Mouse (Mus musculus) macrophage (primary cell): Measurements from ENCODE around the gene Unc45a. TPM values are rescaled to one million over a fixed set of nuclear protein-coding genes. Genes with fewer than 3 reads are reported as not detected.

Experiments
- H3K27ac ChIP-seq: fragments of 350-480 bp; formaldehyde crosslinking; 2 replicates; pipeline ENCODE4 v1.9.0; 2021
- H3K36me3 ChIP-seq: fragments of 350-480 bp; formaldehyde crosslinking; 2 replicates; pipeline ENCODE4 v1.9.0; 2021; ENCODE audit errors: inconsistent target
- H3K4me3 ChIP-seq: fragments of 350-480 bp; formaldehyde crosslinking; 2 replicates; pipeline ENCODE4 v1.9.0; 2021; ENCODE audit errors: inconsistent target
- H3K79me2 ChIP-seq: fragments of 350-480 bp; formaldehyde crosslinking; 2 replicates; pipeline ENCODE4 v1.9.0; 2021; ENCODE audit errors: inconsistent target
- WGBS: methylation state at CpG from one replicate; pipeline ENCODE4 v1.1.7; 2026; ENCODE audit warnings: inconsistent platforms; ENCODE audit not compliant: missing documents; 5-methylcytosine and 5-hydroxymethylcytosine counted together
- polyA plus RNA-seq: library from polyadenylated mRNA; stranded (reverse); fragments of 250-400 nt; gene quantifications from 3 replicates; pipeline ENCODE4 v1.2.4, GENCODE M21; 2018; ENCODE audit warnings: inconsistent platforms
- total RNA-seq, 78 experiments: library from RNA; depleted of rRNA; stranded (reverse); fragments of 250-400 nt; gene quantifications; 1 replicate in 9 of 78; 2 replicates in 24 of 78; 3 replicates in 43 of 78; 4 replicates in 2 of 78; pipeline ENCODE4 v1.2.4; 2018; ENCODE audit warnings: inconsistent platforms in 56 of 78

Gene Unc45a
- total RNA-seq (2018; cell fraction: chromatin; rRNA removed): 10 to 100 TPM; 18.0 to 61.1 (median 36.9) TPM
- total RNA-seq (2018; cell fraction: cytosol; rRNA removed): 10 to 100 TPM; 11.1 to 24.4 (median 17.7) TPM
- total RNA-seq (2018; cell fraction: nucleus; rRNA removed): 10 to 100 TPM; 15.6 to 55.1 (median 26.9) TPM
- polyA plus RNA-seq: 14.3 to 19.5 TPM (median 16.2 TPM) in 3 replicates

- H3K4me3 ChIP-seq: peak within 1 kb of the TSS; percentile 55
- 3% methylated on average over 11 of the region's 11 CpGs for WGBS
- peak within 1 kb of the TSS; percentile 38 for H3K27ac ChIP-seq
- H3K36me3 ChIP-seq: peaks cover 14% of the 10 kb centered on the region
- no peaks in the 10 kb centered on the region for H3K79me2 ChIP-seq
Observed at GRCm38 (mm10) chr7:80340793-80341192, at the start of gene Unc45a. Gene Unc45a (minus strand): TSS chr7:80341005.

GRCm38 (mm10) chr7:80387633-80388543 is 47.1 kb upstream of the Unc45a start, which contains the start of gene Fes:
Gene Fes (minus strand): TSS chr7:80387946.
- Histone ChIP-seq H3K27ac (peak within 1 kb of the TSS; percentile 100), H3K79me2 (peaks cover 88% of the 10 kb centered on the region), H3K36me3 (peaks cover 49% of the 10 kb centered on the region), H3K4me3 (peak within 1 kb of the TSS; percentile 93)
- WGBS: 2% methylated on average over 32 of the region's 33 CpGs

GRCm38 (mm10) chr7:80387033-80387632 is 46.3 kb upstream of the Unc45a start:
- 2% methylated on average over 16 of the region's 17 CpGs for WGBS
- Histone ChIP-seq H3K4me3 (peak overlapping the region; percentile 93), H3K36me3 (peaks cover 49% of the 10 kb centered on the region), H3K27ac (peak overlapping the region; percentile 100), H3K79me2 (peaks cover 88% of the 10 kb centered on the region)

GRCm38 (mm10) chr7:80386235-80386930 is 45.6 kb upstream of the Unc45a start:
- Histone ChIP-seq H3K36me3 (peaks cover 49% of the 10 kb centered on the region), H3K79me2 (peaks cover 88% of the 10 kb centered on the region), H3K27ac (peak overlapping the region; percentile 100), H3K4me3 (peak overlapping the region; percentile 93)
- 2% methylated on average over 18 of the region's 18 CpGs for WGBS

- 87% methylated on average over 11 of the region's 11 CpGs for WGBS
- H3K27ac ChIP-seq: no peak overlapping the region
- peaks cover 74% of the 10 kb centered on the region for H3K36me3 ChIP-seq
- peaks cover 61% of the 10 kb centered on the region for H3K79me2 ChIP-seq
- H3K4me3 ChIP-seq: no peak overlapping the region
Observed at GRCm38 (mm10) chr7:80382919-80383318, 42.1 kb upstream of the Unc45a start.

- WGBS: 79% methylated on average over 13 of the region's 13 CpGs
- H3K27ac ChIP-seq: no peak overlapping the region
- H3K79me2 ChIP-seq: peaks cover 39% of the 10 kb centered on the region
- H3K36me3 ChIP-seq: peaks cover 78% of the 10 kb centered on the region
- no peak overlapping the region for H3K4me3 ChIP-seq
Observed at GRCm38 (mm10) chr7:80379531-80379930, 38.7 kb upstream of the Unc45a start.

GRCm38 (mm10) chr7:80377471-80377870 is 36.7 kb upstream of the Unc45a start:
- 43% methylated on average over 6 of the region's 6 CpGs for WGBS
- Histone ChIP-seq H3K27ac (no peak overlapping the region), H3K4me3 (no peak overlapping the region), H3K79me2 (peaks cover 18% of the 10 kb centered on the region; the same call in 1 of the 2 replicates), H3K36me3 (peaks cover 58% of the 10 kb centered on the region)

- H3K36me3 ChIP-seq: peaks cover 45% of the 10 kb centered on the region
- WGBS: 83% methylated on average over 10 of the region's 10 CpGs
- peaks cover 6% of the 10 kb centered on the region; the same call in 1 of the 2 replicates for H3K79me2 ChIP-seq
- H3K4me3 ChIP-seq: no peak overlapping the region
- H3K27ac ChIP-seq: no peak overlapping the region
Observed at GRCm38 (mm10) chr7:80376192-80376591, 35.4 kb upstream of the Unc45a start.

GRCm38 (mm10) chr7:80375376-80376039 is 34.7 kb upstream of the Unc45a start:
- Histone ChIP-seq H3K4me3 (no peak overlapping the region), H3K27ac (peak overlapping the region; percentile 13; the same call in 1 of the 2 replicates), H3K79me2 (peaks cover under 1% of the 10 kb centered on the region; the same call in 1 of the 2 replicates), H3K36me3 (peaks cover 38% of the 10 kb centered on the region)
- WGBS: 19% methylated on average over 8 of the region's 9 CpGs

GRCm38 (mm10) chr7:80374733-80375132 is 33.9 kb upstream of the Unc45a start:
- Histone ChIP-seq H3K27ac (no peak overlapping the region), H3K4me3 (no peak overlapping the region), H3K36me3 (peaks cover 30% of the 10 kb centered on the region), H3K79me2 (no peaks in the 10 kb centered on the region; the same call in 1 of the 2 replicates)
- 88% methylated on average over 3 of the region's 3 CpGs for WGBS

- Histone ChIP-seq H3K4me3 (no peak overlapping the region), H3K36me3 (peaks cover 26% of the 10 kb centered on the region), H3K27ac (no peak overlapping the region), H3K79me2 (no peaks in the 10 kb centered on the region)
- WGBS: 57% methylated on average over 3 of the region's 3 CpGs
Observed at GRCm38 (mm10) chr7:80374280-80374679, 33.5 kb upstream of the Unc45a start.

- Histone ChIP-seq H3K4me3 (no peak overlapping the region), H3K36me3 (peaks cover 21% of the 10 kb centered on the region), H3K79me2 (no peaks in the 10 kb centered on the region), H3K27ac (no peak overlapping the region)
- 22% methylated on average over 12 of the region's 12 CpGs for WGBS
Observed at GRCm38 (mm10) chr7:80373850-80374249, 33.0 kb upstream of the Unc45a start.

- 40% methylated on average over 4 of the region's 4 CpGs for WGBS
- H3K27ac ChIP-seq: no peak overlapping the region
- H3K79me2 ChIP-seq: no peaks in the 10 kb centered on the region
- H3K36me3 ChIP-seq: peaks cover 17% of the 10 kb centered on the region
- H3K4me3 ChIP-seq: no peak overlapping the region
Observed at GRCm38 (mm10) chr7:80373352-80373751, 32.5 kb upstream of the Unc45a start.

GRCm38 (mm10) chr7:80372667-80373066 is 31.9 kb upstream of the Unc45a start:
- H3K4me3 ChIP-seq: no peak overlapping the region
- WGBS: 52% methylated on average over 2 of the region's 2 CpGs
- no peaks in the 10 kb centered on the region for H3K79me2 ChIP-seq
- H3K27ac ChIP-seq: no peak overlapping the region
- H3K36me3 ChIP-seq: peaks cover 17% of the 10 kb centered on the region; the same call in 1 of the 2 replicates
